Mouse (Mus musculus) myocyte (in vitro differentiated cells): ENCODE data around the gene Ssb.

Experiments used
- CEBPB ChIP-seq: IDR thresholded peaks from 2 replicates; pipeline ENCODE4 v1.6.1; 2011; ENCODE audit warnings: mild to moderate bottlenecking, moderate library complexity; ENCODE audit not compliant: poor library complexity, insufficient read depth, severe bottlenecking
- E2F4 ChIP-seq: IDR thresholded peaks from one replicate; pipeline ENCODE4 v1.6.1; 2011; ENCODE audit warnings: mild to moderate bottlenecking, control low read depth, moderate library complexity; ENCODE audit not compliant: insufficient read depth
- MAX ChIP-seq: IDR thresholded peaks from one replicate; pipeline ENCODE4 v1.6.1; 2011; ENCODE audit warnings: low read depth, mild to moderate bottlenecking, control low read depth
- MYOD1 ChIP-seq, 3 experiments: IDR thresholded peaks; one replicate each; pipeline ENCODE4 v1.6.1; 2011; ENCODE audit warnings: control low read depth in 2 of 3, low read depth in 2 of 3, mild to moderate bottlenecking in 2 of 3, moderate library complexity in 1 of 3; ENCODE audit not compliant: insufficient read length in 2 of 3, control insufficient read depth in 1 of 3
- MYOG ChIP-seq, 3 experiments: IDR thresholded peaks; one replicate each; pipeline ENCODE4 v1.6.1; 2011; ENCODE audit warnings: control low read depth in 2 of 3, low read depth in 2 of 3, mild to moderate bottlenecking in 2 of 3; ENCODE audit not compliant: insufficient read length in 2 of 3, control insufficient read depth in 1 of 3, insufficient read depth in 1 of 3
- POLR2A ChIP-seq: IDR thresholded peaks from one replicate; pipeline ENCODE4 v1.6.1; 2011; ENCODE audit warnings: low read depth, mild to moderate bottlenecking, control low read depth, moderate library complexity; ENCODE audit not compliant: insufficient read length
- POLR2AphosphoS2 ChIP-seq: IDR thresholded peaks from one replicate; pipeline ENCODE4 v1.6.1; 2011; ENCODE audit warnings: low read depth, control low read depth; ENCODE audit not compliant: insufficient read length
- REST ChIP-seq: IDR thresholded peaks from one replicate; pipeline ENCODE4 v1.6.1; 2011; ENCODE audit warnings: mild to moderate bottlenecking, control low read depth, moderate library complexity; ENCODE audit not compliant: insufficient read depth, insufficient read length
- SRF ChIP-seq: IDR thresholded peaks from one replicate; pipeline ENCODE4 v1.6.1; 2011; ENCODE audit warnings: low read depth; ENCODE audit not compliant: control insufficient read depth, insufficient read length
- TCF12 ChIP-seq: IDR thresholded peaks from one replicate; pipeline ENCODE4 v1.6.1; 2011; ENCODE audit warnings: mild to moderate bottlenecking, control low read depth; ENCODE audit not compliant: poor library complexity, insufficient read depth, severe bottlenecking

DNA sequence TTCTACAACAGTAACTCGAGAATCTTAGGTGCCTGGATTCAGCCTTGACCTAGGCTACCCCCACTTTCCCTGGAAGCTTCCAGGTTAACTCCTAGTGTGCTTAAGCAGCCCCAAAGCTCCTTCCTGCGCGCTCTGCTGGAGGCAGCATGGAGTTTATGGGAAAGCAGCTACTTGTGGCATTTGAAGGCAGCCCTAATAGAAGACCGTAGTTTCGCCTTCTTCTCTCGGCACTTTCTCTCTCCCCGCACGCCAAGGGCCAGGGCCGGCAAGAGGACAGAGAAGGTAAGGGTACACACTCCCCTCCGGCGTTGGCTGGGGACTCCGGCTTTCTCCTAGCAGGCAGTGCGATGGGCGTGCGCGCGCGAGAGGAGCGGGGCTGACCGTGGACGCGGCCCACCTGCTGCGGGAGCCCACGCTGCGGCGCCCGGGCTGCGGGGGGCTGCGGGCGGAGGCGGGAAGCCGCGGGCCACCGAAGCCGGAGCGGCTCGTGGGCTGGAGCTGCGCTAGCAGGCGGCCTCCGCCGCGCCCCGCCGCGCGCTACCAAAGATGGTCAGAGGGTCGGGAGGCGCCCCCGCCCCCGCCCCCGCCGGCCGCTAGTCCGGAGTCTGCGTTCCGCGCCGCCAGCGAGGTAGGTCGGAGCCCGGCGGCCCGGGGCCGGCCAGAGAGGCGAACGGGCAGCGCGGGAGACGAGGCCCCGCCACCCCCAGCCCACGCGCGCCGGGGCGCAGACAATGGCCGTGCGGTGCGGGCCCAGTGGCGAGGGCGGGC lies 38.8 kb upstream of the Ssb start:
- TF ChIP-seq CEBPB (no peak), TCF12 (no peak), MAX (no peak), POLR2A (no peak), MYOD1 (IDR thresholded peaks at IDR 0.05; ENCODE audit: control insufficient read depth in 1 of 3, insufficient read length in 2 of 3, low read depth in 2 of 3) (peak in 1 of 3 experiments; percentile 44), E2F4 (no peak), POLR2AphosphoS2 (no peak), MYOG (IDR thresholded peaks at IDR 0.05; ENCODE audit: control insufficient read depth in 1 of 3, insufficient read depth in 1 of 3, insufficient read length in 2 of 3, low read depth in 2 of 3) (no peak), REST (no peak), SRF (no peak)
